Mouse (Mus musculus) kidney, adult 2 months (tissue): ENCODE measurements around the gene Litaf.

ENCODE experiments used
- CTCF ChIP-seq: fragments of 200-500 bp; conservative IDR thresholded peaks from 2 replicates; pipeline ENCODE4 v1.5.1; 2011; ENCODE audit warnings: low read depth, mild to moderate bottlenecking, control low read depth, low read length, moderate library complexity, mixed read lengths; ENCODE audit not compliant: insufficient read depth, insufficient read length
- POLR2A ChIP-seq: fragments of 200-500 bp; IDR thresholded peaks from one replicate; pipeline ENCODE4 v1.6.1; 2011; ENCODE audit warnings: low read depth, low read length, control low read depth

DNA sequence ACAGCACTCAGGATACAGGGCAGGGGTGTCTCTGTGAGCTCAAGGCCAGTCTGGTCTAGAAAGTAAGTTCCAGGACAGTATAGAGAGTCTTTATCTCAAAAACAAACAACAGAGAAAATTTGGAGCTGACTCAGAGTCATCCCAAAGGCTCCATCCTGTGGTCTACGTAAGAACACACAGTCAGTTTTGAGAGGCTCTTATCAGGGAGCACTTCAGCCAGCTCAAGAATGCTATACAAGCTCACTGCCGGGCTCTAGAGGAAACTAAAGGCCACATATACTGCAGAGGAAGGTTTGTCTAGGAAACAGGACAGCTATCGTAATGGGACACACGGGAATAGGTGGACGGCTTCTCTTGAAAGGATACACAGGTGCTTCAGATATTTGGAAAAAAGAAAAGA, 122.7 kb downstream of the Litaf start:
- TF ChIP-seq POLR2A, result no peak
- no peak for TF ChIP-seq CTCF
